Mouse (Mus musculus) kidney, postnatal 0 days (tissue): ENCODE measurements around the gene Gadl1. TPM values are rescaled to one million over a fixed set of nuclear protein-coding genes. Genes with fewer than 3 reads are reported as not detected.

Experiments
- ATAC-seq: fragments of 200-750 bp; cut with Nextera tagmentation; replicated peaks from 2 replicates; pipeline ENCODE4 v1.8.0; 2017; ENCODE audit warnings: low read depth, moderate number of reproducible peaks, moderate TSS enrichment, moderate library complexity; ENCODE audit not compliant: low FRiP score
- DNase-seq: peaks from one replicate; pipeline ENCODE4 v3.0.0-alpha.2; 2016; ENCODE audit warnings: low spot score
- H3K27ac ChIP-seq: fragments of 300-500 bp; sonication (generic); 2 replicates; pipeline ENCODE4 v1.5.1; 2014; ENCODE audit warnings: mild to moderate bottlenecking
- H3K27me3 ChIP-seq: fragments of 300-500 bp; sonication (generic); 2 replicates; pipeline ENCODE4 v1.6.1; 2014; ENCODE audit warnings: low read length, mixed read lengths; ENCODE audit not compliant: insufficient read depth
- H3K36me3 ChIP-seq: fragments of 300-500 bp; sonication (generic); 2 replicates; pipeline ENCODE4 v1.6.1; 2014; ENCODE audit warnings: low read length, mixed read lengths; ENCODE audit not compliant: insufficient read depth
- H3K4me1 ChIP-seq: fragments of 300-500 bp; sonication (generic); replicated peaks from 2 replicates; pipeline ENCODE4 v1.6.1; 2014; ENCODE audit warnings: antibody characterized with exemption, low read length, mixed read lengths; ENCODE audit not compliant: insufficient read depth
- H3K4me2 ChIP-seq: fragments of 300-500 bp; sonication (generic); 2 replicates; pipeline ENCODE4 v1.6.1; 2014; ENCODE audit warnings: mild to moderate bottlenecking, low read length, moderate library complexity, mixed read lengths
- H3K4me3 ChIP-seq: fragments of 300-500 bp; sonication (generic); replicated peaks from 2 replicates; pipeline ENCODE4 v1.5.1; 2014; ENCODE audit warnings: low read depth, low read length
- H3K9ac ChIP-seq: fragments of 300-500 bp; sonication (generic); 2 replicates; pipeline ENCODE4 v1.6.1; 2014; ENCODE audit warnings: low read depth, low read length
- H3K9me3 ChIP-seq: fragments of 300-500 bp; sonication (generic); replicated peaks from 2 replicates; pipeline ENCODE4 v1.6.1; 2016; ENCODE audit warnings: low read length, inconsistent platforms, mixed read lengths
- CTCF ChIP-seq: IDR thresholded peaks from 2 replicates; pipeline ENCODE4 v1.5.1; 2016; ENCODE audit warnings: antibody characterized with exemption, low read depth, mild to moderate bottlenecking, moderate library complexity
- WGBS: fragments of 180-500 bp; shearing (Covaris S2); extraction: QIAGEN DNeasy Blood & Tissue Kit; methylation state at CpG from one replicate; pipeline ENCODE4 v1.1.7; 2014; 5-methylcytosine and 5-hydroxymethylcytosine counted together
- polyA plus RNA-seq: library from polyadenylated mRNA; unstranded; fragments of >200 nt; fragmentation: Nextera tagmentation; extraction: Ambion mirVana; gene quantifications from 2 replicates; pipeline ENCODE4 v1.2.1, GENCODE M21; 2015

Gadl1 gene
- polyA plus RNA-seq, 1 experiment from 2014 or later, result 0.61 TPM

GRCm38 (mm10) chr9:115942989-115943388 lies 33.7 kb downstream of the Gadl1 start:
- peak; percentile 27 for DNase-seq
- no peak for ATAC-seq
- no peak overlapping the region for H3K4me3 ChIP-seq
- H3K27me3 ChIP-seq, result no peaks in the 10 kb centered on the region
- no peak for TF ChIP-seq CTCF
- H3K9me3 ChIP-seq, result no peaks in the 10 kb centered on the region
- H3K27ac ChIP-seq, result no peak overlapping the region
- no peaks in the 10 kb centered on the region for H3K4me1 ChIP-seq
- no peak overlapping the region for H3K9ac ChIP-seq
- no peaks in the 10 kb centered on the region for H3K36me3 ChIP-seq
- 25% methylated on average over 7 of the region's 7 CpGs for WGBS
- no peak overlapping the region for H3K4me2 ChIP-seq

GRCm38 (mm10) chr9:115943577-115944320 lies 34.5 kb downstream of the Gadl1 start:
- WGBS, result 71% methylated on average over 10 of the region's 10 CpGs

GRCm38 (mm10) chr9:115965056-115965455 lies 55.8 kb downstream of the Gadl1 start:
- WGBS, result 86% methylated on average over 7 of the region's 7 CpGs
- ATAC-seq, result no peak
- Histone ChIP-seq H3K36me3 (no peaks in the 10 kb centered on the region), H3K4me1 (no peaks in the 10 kb centered on the region), H3K4me3 (no peak overlapping the region), H3K9me3 (no peaks in the 10 kb centered on the region), H3K9ac (no peak overlapping the region), H3K27me3 (no peaks in the 10 kb centered on the region), H3K27ac (no peak overlapping the region), H3K4me2 (no peak overlapping the region)
- no peak for TF ChIP-seq CTCF
- no peak for DNase-seq

More at GRCm38 (mm10) chr9:115943577-115944320, 34.5 kb downstream of the Gadl1 start:
- ATAC-seq (no peak), DNase-seq (no peak)
- Histone ChIP-seq H3K9me3 (no peaks in the 10 kb centered on the region), H3K27ac (no peak overlapping the region), H3K4me1 (no peaks in the 10 kb centered on the region), H3K4me3 (no peak overlapping the region), H3K27me3 (no peaks in the 10 kb centered on the region), H3K9ac (no peak overlapping the region), H3K36me3 (no peaks in the 10 kb centered on the region), H3K4me2 (no peak overlapping the region)
- TF ChIP-seq CTCF, result no peak

- Histone ChIP-seq H3K9me3 (no peaks in the 10 kb centered on the region), H3K4me2 (no peak overlapping the region), H3K4me1 (no peaks in the 10 kb centered on the region), H3K36me3 (no peaks in the 10 kb centered on the region), H3K9ac (no peak overlapping the region), H3K27me3 (no peaks in the 10 kb centered on the region), H3K4me3 (no peak overlapping the region), H3K27ac (no peak overlapping the region)
- no peak for DNase-seq
- WGBS, result 80% methylated on average over 4 of the region's 4 CpGs
- no peak for ATAC-seq
- TF ChIP-seq CTCF, result no peak
Measured at GRCm38 (mm10) chr9:115966116-115966515, 56.9 kb downstream of the Gadl1 start.

GRCm38 (mm10) chr9:115966746-115967145 lies 57.5 kb downstream of the Gadl1 start:
- Histone ChIP-seq H3K4me3 (no peak overlapping the region), H3K36me3 (no peaks in the 10 kb centered on the region), H3K27me3 (no peaks in the 10 kb centered on the region), H3K9ac (no peak overlapping the region), H3K4me2 (no peak overlapping the region), H3K27ac (no peak overlapping the region), H3K9me3 (no peaks in the 10 kb centered on the region), H3K4me1 (no peaks in the 10 kb centered on the region)
- 82% methylated on average over 5 of the region's 5 CpGs for WGBS
- no peak for DNase-seq
- TF ChIP-seq CTCF, result no peak
- no peak for ATAC-seq

GRCm38 (mm10) chr9:115967638-115968037 lies 58.4 kb downstream of the Gadl1 start:
- DNase-seq (no peak), ATAC-seq (no peak)
- no peaks in the 10 kb centered on the region for H3K4me1 ChIP-seq
- WGBS, result 90% methylated on average over 5 of the region's 5 CpGs
- no peak overlapping the region for H3K27ac ChIP-seq
- H3K4me3 ChIP-seq, result no peak overlapping the region
- no peak overlapping the region for H3K4me2 ChIP-seq
- no peaks in the 10 kb centered on the region for H3K36me3 ChIP-seq
- no peak for TF ChIP-seq CTCF
- no peaks in the 10 kb centered on the region for H3K9me3 ChIP-seq
- H3K27me3 ChIP-seq, result no peaks in the 10 kb centered on the region
- H3K9ac ChIP-seq, result no peak overlapping the region
